Comparison of ENCODE assay signal across 22 mouse cellular contexts in genomic region chr6:65767911-65768310, GRCm38 (mm10).
"Had no signal": no experiment of that assay in that cellular context is flagged by ENCODE, and none has a peak within 500 bp of the region (broad histone marks: within the 10 kb centered on the region; RNA-seq: fewer than 3 reads in every experiment).

No protein-coding gene starts in this region.

- H3K4me2 ChIP-seq: limb, embryonic 13.5 days; liver, embryonic 12.5 days; liver, embryonic 15.5 days; lung, embryonic 15.5 days; neural tube, embryonic 13.5 days had no signal

- H3K27ac ChIP-seq: kidney, postnatal 0 days; layer of hippocampus, adult 2 months; limb, embryonic 10.5 days; limb, embryonic 13.5 days; liver, embryonic 12.5 days; liver, embryonic 15.5 days; lung, embryonic 15.5 days; midbrain, embryonic 10.5 days; neural tube, embryonic 13.5 days had no signal

- H3K4me1 ChIP-seq: liver, embryonic 12.5 days; liver, embryonic 15.5 days; neural tube, embryonic 13.5 days had no signal

- H3K9me3 ChIP-seq: limb, embryonic 10.5 days; limb, embryonic 13.5 days; liver, embryonic 12.5 days; liver, embryonic 15.5 days; lung, embryonic 15.5 days; midbrain, embryonic 10.5 days; neural tube, embryonic 13.5 days had no signal

- ATAC-seq: liver, embryonic 12.5 days had no signal

- H3K4me3 ChIP-seq: layer of hippocampus, adult 2 months; limb, embryonic 10.5 days; limb, embryonic 13.5 days; liver, embryonic 12.5 days; liver, embryonic 15.5 days; lung, embryonic 15.5 days; megakaryocyte, embryonic 14.5 days; midbrain, embryonic 10.5 days; neural tube, embryonic 13.5 days had no signal

- DNase-seq: kidney, postnatal 25 days; layer of hippocampus, adult 9-11 months; liver; lung, adult 18-20 months; lung, postnatal 10 days; lung, postnatal 36 days; midbrain, embryonic 14.5 days; retina, postnatal 1 day; right cerebral cortex, postnatal 25 days; spleen, adult 18-20 months; thymus, adult 18-20 months; thymus, postnatal 36 days had no signal

- H3K9ac ChIP-seq: limb, embryonic 13.5 days; liver, embryonic 12.5 days; liver, embryonic 15.5 days; lung, embryonic 15.5 days; neural tube, embryonic 13.5 days had no signal

- H3K36me3 ChIP-seq: limb, embryonic 10.5 days; limb, embryonic 13.5 days; liver, embryonic 12.5 days; liver, embryonic 15.5 days; lung, embryonic 15.5 days; midbrain, embryonic 10.5 days; neural tube, embryonic 13.5 days had no signal

- H3K27me3 ChIP-seq: limb, embryonic 13.5 days; liver, embryonic 12.5 days; liver, embryonic 15.5 days; lung, embryonic 15.5 days; megakaryocyte, embryonic 14.5 days; neural tube, embryonic 13.5 days had no signal
